Mouse (Mus musculus): ENCODE data around the gene Palm. TPM values are rescaled to one million over a fixed set of nuclear protein-coding genes. Genes with fewer than 3 reads are reported as not detected.

Palm gene
- polyA plus RNA-seq, 1 experiment from 2014 or later: 101 TPM

- Histone ChIP-seq H3K9ac (no peak overlapping the region), H3K36me3 (peaks cover 99% of the 10 kb centered on the region), H3K27ac (no peak overlapping the region; the same call in 1 of the 2 replicates), H3K27me3 (no peaks in the 10 kb centered on the region), H3K4me2 (replicated peaks) (no peak overlapping the region), H3K4me3 (no peak overlapping the region), H3K4me1 (peaks cover 45% of the 10 kb centered on the region), H3K9me3 (no peaks in the 10 kb centered on the region)
- no peak for ATAC-seq (ENCODE audit: low FRiP score, low read depth)
- WGBS: 84% methylated on average over 23 of the region's 23 CpGs
These were observed 68.8 kb downstream of the Palm start for GRCm38 (mm10) chr10:79862049-79862788.

- Histone ChIP-seq H3K4me3 (no peak overlapping the region), H3K9ac (no peak overlapping the region)
- 73% methylated on average over 10 of the region's 10 CpGs for WGBS
These were observed 69.6 kb downstream of the Palm start for GRCm38 (mm10) chr10:79862925-79863324.

GRCm38 (mm10) chr10:79864351-79865188 is 71.2 kb downstream of the Palm start:
- Histone ChIP-seq H3K9me3 (no peaks in the 10 kb centered on the region), H3K36me3 (peaks cover 90% of the 10 kb centered on the region), H3K9ac (no peak overlapping the region), H3K27ac (0 out of 2 replicates have a peak overlapping the region, but pooled peaks have one; percentile 45), H3K4me3 (no peak overlapping the region), H3K4me1 (peaks cover 22% of the 10 kb centered on the region), H3K4me2 (replicated peaks) (no peak overlapping the region), H3K27me3 (no peaks in the 10 kb centered on the region)
- ATAC-seq (ENCODE audit: low FRiP score, low read depth): peak; percentile 34; the same call in 1 of the 2 replicates
- WGBS: 45% methylated on average over 10 of the region's 10 CpGs

More at GRCm38 (mm10) chr10:79862925-79863324, 69.6 kb downstream of the Palm start:
- Histone ChIP-seq H3K4me1 (peaks cover 38% of the 10 kb centered on the region), H3K27me3 (no peaks in the 10 kb centered on the region), H3K36me3 (peaks cover 96% of the 10 kb centered on the region), H3K27ac (no peak overlapping the region), H3K9me3 (no peaks in the 10 kb centered on the region), H3K4me2 (replicated peaks) (no peak overlapping the region)
- no peak for ATAC-seq (ENCODE audit: low FRiP score, low read depth)

GRCm38 (mm10) chr10:79865189-79865601 is 71.8 kb downstream of the Palm start:
- Histone ChIP-seq H3K4me1 (peaks cover 16% of the 10 kb centered on the region), H3K9ac (no peak overlapping the region), H3K4me2 (replicated peaks) (no peak overlapping the region), H3K27ac (0 out of 2 replicates have a peak overlapping the region, but pooled peaks have one; percentile 45), H3K4me3 (no peak overlapping the region), H3K27me3 (no peaks in the 10 kb centered on the region), H3K9me3 (no peaks in the 10 kb centered on the region), H3K36me3 (peaks cover 90% of the 10 kb centered on the region)
- 0 out of 2 replicates have a peak, but pooled peaks have one; percentile 21 for ATAC-seq (ENCODE audit: low FRiP score, low read depth)
- 64% methylated on average over 12 of the region's 12 CpGs for WGBS

GRCm38 (mm10) chr10:79865801-79866295 is 72.5 kb downstream of the Palm start:
- Histone ChIP-seq H3K27ac (0 out of 2 replicates have a peak overlapping the region, but pooled peaks have one; percentile 28), H3K4me3 (no peak overlapping the region), H3K4me1 (peaks cover 11% of the 10 kb centered on the region), H3K9ac (no peak overlapping the region), H3K4me2 (replicated peaks) (no peak overlapping the region), H3K9me3 (no peaks in the 10 kb centered on the region), H3K27me3 (no peaks in the 10 kb centered on the region), H3K36me3 (peaks cover 87% of the 10 kb centered on the region)
- ATAC-seq (ENCODE audit: low FRiP score, low read depth): no peak
- WGBS: 75% methylated on average over 19 of the region's 19 CpGs

- H3K36me3 ChIP-seq: peaks cover 87% of the 10 kb centered on the region
- no peaks in the 10 kb centered on the region for H3K9me3 ChIP-seq
- H3K4me1 ChIP-seq: peaks cover 5% of the 10 kb centered on the region
- H3K4me3 ChIP-seq: no peak overlapping the region
- no peak for ATAC-seq (ENCODE audit: low FRiP score, low read depth)
- no peak overlapping the region for H3K4me2 ChIP-seq (replicated peaks)
- H3K9ac ChIP-seq: no peak overlapping the region
- no peaks in the 10 kb centered on the region for H3K27me3 ChIP-seq
- no peak overlapping the region for H3K27ac ChIP-seq
- 62% methylated on average over 11 of the region's 11 CpGs for WGBS
These were observed 73.2 kb downstream of the Palm start for GRCm38 (mm10) chr10:79866601-79867000.

Small RNA genes within 50 kb of the gene (microRNA-seq; reads per million reads assigned to microRNA genes)
- gene Mir6910: 0.52 reads per million

Other genes with a start within 250 kb of the Palm start
- gene Mier2, start 238.4 kb upstream of the Palm start, polyA plus RNA-seq (2015; fragmentation: Nextera tagmentation; extraction: Ambion mirVana): 70.1 and 74.5 TPM in 2 replicates
- gene Theg, start 206.2 kb upstream of the Palm start, polyA plus RNA-seq (2015; fragmentation: Nextera tagmentation; extraction: Ambion mirVana): not detected in 2 replicates
- gene C2cd4c, start 179.5 kb upstream of the Palm start, polyA plus RNA-seq (2015; fragmentation: Nextera tagmentation; extraction: Ambion mirVana): 0.03 and 0.05 TPM in 2 replicates
- gene Shc2, start 155.7 kb upstream of the Palm start, polyA plus RNA-seq (2015; fragmentation: Nextera tagmentation; extraction: Ambion mirVana): 11.3 and 11.9 TPM in 2 replicates
- not detected in 2 replicates for gene Odf3l2, start 147.8 kb upstream of the Palm start, polyA plus RNA-seq (2015; fragmentation: Nextera tagmentation; extraction: Ambion mirVana)
- gene Madcam1, start 129.0 kb upstream of the Palm start, polyA plus RNA-seq (2015; fragmentation: Nextera tagmentation; extraction: Ambion mirVana): 7.0 and 8.2 TPM in 2 replicates
- 62.0 and 65.9 TPM in 2 replicates for gene Tpgs1, start 124.2 kb upstream of the Palm start, polyA plus RNA-seq (2015; fragmentation: Nextera tagmentation; extraction: Ambion mirVana)
- 116 and 123 TPM in 2 replicates for gene Cdc34, start 111.4 kb upstream of the Palm start, polyA plus RNA-seq (2015; fragmentation: Nextera tagmentation; extraction: Ambion mirVana)
- gene Gzmm, start 104.6 kb upstream of the Palm start, polyA plus RNA-seq (2015; fragmentation: Nextera tagmentation; extraction: Ambion mirVana): 0.83 and 0.92 TPM in 2 replicates
- 761 and 775 TPM in 2 replicates for gene Bsg, start 89.1 kb upstream of the Palm start, polyA plus RNA-seq (2015; fragmentation: Nextera tagmentation; extraction: Ambion mirVana)
- gene Hcn2, start 76.9 kb upstream of the Palm start, polyA plus RNA-seq (2015; fragmentation: Nextera tagmentation; extraction: Ambion mirVana): not detected in 2 replicates
- gene Polrmt, start 47.0 kb upstream of the Palm start, polyA plus RNA-seq (2015; fragmentation: Nextera tagmentation; extraction: Ambion mirVana): 49.4 and 54.9 TPM in 2 replicates
- 0.34 and 0.47 TPM in 2 replicates for gene Fgf22, start 38.5 kb upstream of the Palm start, polyA plus RNA-seq (2015; fragmentation: Nextera tagmentation; extraction: Ambion mirVana)
- gene Rnf126, start 26.6 kb upstream of the Palm start, polyA plus RNA-seq (2015; fragmentation: Nextera tagmentation; extraction: Ambion mirVana): 93.0 and 95.4 TPM in 2 replicates
- gene Fstl3, start 16.3 kb upstream of the Palm start, polyA plus RNA-seq (2015; fragmentation: Nextera tagmentation; extraction: Ambion mirVana): 7.0 and 7.8 TPM in 2 replicates
- 0.11 TPM in 1 of 2 replicates, not detected in the other for gene Prss57, start 2.6 kb upstream of the Palm start, polyA plus RNA-seq (2015; fragmentation: Nextera tagmentation; extraction: Ambion mirVana)
- 0.90 and 1.4 TPM in 2 replicates for gene Misp, start 27.4 kb downstream of the Palm start, polyA plus RNA-seq (2015; fragmentation: Nextera tagmentation; extraction: Ambion mirVana)
- gene Ptbp1, start 60.9 kb downstream of the Palm start, polyA plus RNA-seq (2015; fragmentation: Nextera tagmentation; extraction: Ambion mirVana): 347 and 366 TPM in 2 replicates
- gene Prtn3, start 80.9 kb downstream of the Palm start, polyA plus RNA-seq (2015; fragmentation: Nextera tagmentation; extraction: Ambion mirVana): 11.1 and 11.3 TPM in 2 replicates
- gene Plppr3, start 81.1 kb downstream of the Palm start, polyA plus RNA-seq (2015; fragmentation: Nextera tagmentation; extraction: Ambion mirVana): 138 and 142 TPM in 2 replicates
- gene Elane, start 92.7 kb downstream of the Palm start, polyA plus RNA-seq (2015; fragmentation: Nextera tagmentation; extraction: Ambion mirVana): 0.29 and 0.86 TPM in 2 replicates
- not detected in 2 replicates for gene Cfd, start 97.3 kb downstream of the Palm start, polyA plus RNA-seq (2015; fragmentation: Nextera tagmentation; extraction: Ambion mirVana)
- 44.9 and 46.8 TPM in 2 replicates for gene Med16, start 115.4 kb downstream of the Palm start, polyA plus RNA-seq (2015; fragmentation: Nextera tagmentation; extraction: Ambion mirVana)
- gene Gm26602, start 117.3 kb downstream of the Palm start, polyA plus RNA-seq (2015; fragmentation: Nextera tagmentation; extraction: Ambion mirVana): 20.3 TPM in 1 of 2 replicates, not detected in the other
- gene Kiss1r, start 123.4 kb downstream of the Palm start, polyA plus RNA-seq (2015; fragmentation: Nextera tagmentation; extraction: Ambion mirVana): 0.94 and 1.0 TPM in 2 replicates
- 186 and 188 TPM in 2 replicates for gene R3hdm4, start 127.6 kb downstream of the Palm start, polyA plus RNA-seq (2015; fragmentation: Nextera tagmentation; extraction: Ambion mirVana)
- 5.5 and 6.2 TPM in 2 replicates for gene Arid3a, start 133.5 kb downstream of the Palm start, polyA plus RNA-seq (2015; fragmentation: Nextera tagmentation; extraction: Ambion mirVana)
- gene Wdr18, start 166.6 kb downstream of the Palm start, polyA plus RNA-seq (2015; fragmentation: Nextera tagmentation; extraction: Ambion mirVana): 105 and 106 TPM in 2 replicates
- gene Grin3b, start 177.1 kb downstream of the Palm start, polyA plus RNA-seq (2015; fragmentation: Nextera tagmentation; extraction: Ambion mirVana): 0.41 and 0.73 TPM in 2 replicates
- gene Tmem259, start 190.8 kb downstream of the Palm start, polyA plus RNA-seq (2015; fragmentation: Nextera tagmentation; extraction: Ambion mirVana): 16.0 and 19.5 TPM in 2 replicates
- gene Cnn2, start 195.0 kb downstream of the Palm start, polyA plus RNA-seq (2015; fragmentation: Nextera tagmentation; extraction: Ambion mirVana): 287 and 299 TPM in 2 replicates
- 1.8 and 1.9 TPM in 2 replicates for gene Abca7, start 202.9 kb downstream of the Palm start, polyA plus RNA-seq (2015; fragmentation: Nextera tagmentation; extraction: Ambion mirVana)
- gene Arhgap45, start 223.1 kb downstream of the Palm start, polyA plus RNA-seq (2015; fragmentation: Nextera tagmentation; extraction: Ambion mirVana): 7.3 and 7.6 TPM in 2 replicates
- 244 and 254 TPM in 2 replicates for gene Polr2e, start 246.2 kb downstream of the Palm start, polyA plus RNA-seq (2015; fragmentation: Nextera tagmentation; extraction: Ambion mirVana)